Mouse (Mus musculus) ES-E14 (cell line): ENCODE measurements at regions not wholly inside any gene's neighbourhood (a gene's known extent, or its start where the extent isn't known, plus 50 kb on each side); places are given as distances from the start of the nearest gene placed in this dataset.

ENCODE experiments used
- CHD2 ChIP-seq: IDR thresholded peaks from 2 replicates; pipeline ENCODE4 v1.6.1; 2014; ENCODE audit warnings: mild to moderate bottlenecking, low read depth, low read length, inconsistent platforms
- HCFC1 ChIP-seq: IDR thresholded peaks from 2 replicates; pipeline ENCODE4 v1.6.1; 2012; ENCODE audit warnings: low read length, inconsistent platforms, borderline replicate concordance; ENCODE audit not compliant: insufficient read depth
- MAFK ChIP-seq: IDR thresholded peaks from 2 replicates; pipeline ENCODE4 v1.6.1; 2014; ENCODE audit warnings: mild to moderate bottlenecking, low read depth, low read length, inconsistent platforms; ENCODE audit not compliant: insufficient read depth
- ZC3H11A ChIP-seq: IDR thresholded peaks from 2 replicates; pipeline ENCODE4 v1.6.1; 2012; ENCODE audit warnings: low read depth, mild to moderate bottlenecking, inconsistent platforms, low read length, borderline replicate concordance
- ZNF384 ChIP-seq: IDR thresholded peaks from 2 replicates; pipeline ENCODE4 v1.6.1; 2012; ENCODE audit warnings: low read depth, low read length, inconsistent platforms

DNA sequence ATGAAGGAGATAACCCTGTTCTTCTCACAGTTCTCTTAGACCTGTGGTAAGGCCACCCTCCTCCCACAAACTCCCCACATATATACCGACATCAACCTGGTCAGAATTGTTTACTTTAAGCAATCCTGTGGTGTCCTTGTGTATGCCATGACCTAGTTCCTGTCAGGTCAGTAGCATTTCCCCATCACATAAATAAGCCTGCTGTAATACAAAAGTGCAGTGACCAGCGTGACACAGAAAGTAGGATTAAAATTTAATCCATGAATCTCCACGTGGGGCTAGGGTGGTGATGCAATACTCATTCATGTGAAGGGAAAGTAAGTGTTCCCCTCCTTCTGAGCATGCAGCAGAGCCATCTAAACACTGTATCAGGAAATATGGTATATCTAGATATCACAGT, 923.2 kb upstream of the Lrrc6 start:
- TF ChIP-seq ZC3H11A (no peak), ZNF384 (no peak), CHD2 (no peak), HCFC1 (no peak), MAFK (no peak)
